Mouse (Mus musculus) spleen, adult 2 months (tissue): ENCODE data around the gene Gfod1. TPM values are rescaled to one million over a fixed set of nuclear protein-coding genes. Genes with fewer than 3 reads are reported as not detected.

Experiments
- DNase-seq, 2 experiments: peaks; one replicate each; pipeline versions ENCODE4 v3.0.0 to v3.0.0-alpha.2; 2012 to 2021; ENCODE audit warnings: low spot score in 2 of 2, low read depth in 1 of 2
- H3K27ac ChIP-seq: fragments of 200-500 bp; 2 replicates; pipeline ENCODE4 v1.5.1; 2012; ENCODE audit warnings: low read length, inconsistent platforms; ENCODE audit not compliant: insufficient read depth
- H3K27me3 ChIP-seq: fragments of 200-500 bp; 2 replicates; pipeline ENCODE4 v1.6.1; 2012; ENCODE audit warnings: mild to moderate bottlenecking, moderate library complexity, low read length, inconsistent platforms; ENCODE audit not compliant: control insufficient read depth, insufficient read depth
- H3K36me3 ChIP-seq: fragments of 200-500 bp; 2 replicates; pipeline ENCODE4 v1.6.1; 2012; ENCODE audit warnings: mild to moderate bottlenecking, low read length, inconsistent platforms; ENCODE audit not compliant: control insufficient read depth, insufficient read depth
- H3K4me1 ChIP-seq: fragments of 200-500 bp; 2 replicates; pipeline ENCODE4 v1.6.1; 2011; ENCODE audit warnings: inconsistent platforms; ENCODE audit not compliant: control insufficient read depth, insufficient read depth, insufficient read length
- H3K4me3 ChIP-seq: fragments of 200-500 bp; 2 replicates; pipeline ENCODE4 v1.5.1; 2011; ENCODE audit warnings: mild to moderate bottlenecking, inconsistent platforms; ENCODE audit not compliant: insufficient read depth, insufficient read length; ENCODE audit errors: extremely low read depth
- CTCF ChIP-seq: fragments of 200-500 bp; IDR thresholded peaks from 2 replicates; pipeline ENCODE4 v1.5.1; 2011; ENCODE audit warnings: mild to moderate bottlenecking, inconsistent platforms; ENCODE audit not compliant: insufficient read depth, insufficient read length, insufficient replicate concordance; ENCODE audit errors: extremely low read depth
- POLR2A ChIP-seq: fragments of 200-500 bp; IDR thresholded peaks from 2 replicates; pipeline ENCODE4 v1.6.1; 2011; ENCODE audit warnings: low read depth, low read length, inconsistent platforms
- WGBS: fragments of 180-500 bp; shearing (Covaris S2); methylation state at CpG from one replicate; pipeline ENCODE4 v1.1.7; 2018; 5-methylcytosine and 5-hydroxymethylcytosine counted together
- polyA plus RNA-seq: library from polyadenylated mRNA; depleted of rRNA; stranded (reverse); fragments of >200 nt; gene quantifications from 2 replicates; pipeline ENCODE4 v1.2.3, GENCODE M21; 2012

The Gfod1 gene
- polyA plus RNA-seq, 1 experiment: 2.8 TPM

GRCm38 (mm10) chr13:43305181-43305924, 1.4 kb upstream of the Gfod1 start:
- H3K4me1 ChIP-seq: peaks cover 18% of the 10 kb centered on the region; the same call in 1 of the 2 replicates
- no peak overlapping the region for H3K27ac ChIP-seq
- no peak for DNase-seq
- no peaks in the 10 kb centered on the region for H3K27me3 ChIP-seq
- no peaks in the 10 kb centered on the region for H3K36me3 ChIP-seq
- TF ChIP-seq CTCF: no peak
- TF ChIP-seq POLR2A: no peak
- no peak overlapping the region for H3K4me3 ChIP-seq
- 92% methylated on average over 15 of the region's 15 CpGs for WGBS

DNA sequence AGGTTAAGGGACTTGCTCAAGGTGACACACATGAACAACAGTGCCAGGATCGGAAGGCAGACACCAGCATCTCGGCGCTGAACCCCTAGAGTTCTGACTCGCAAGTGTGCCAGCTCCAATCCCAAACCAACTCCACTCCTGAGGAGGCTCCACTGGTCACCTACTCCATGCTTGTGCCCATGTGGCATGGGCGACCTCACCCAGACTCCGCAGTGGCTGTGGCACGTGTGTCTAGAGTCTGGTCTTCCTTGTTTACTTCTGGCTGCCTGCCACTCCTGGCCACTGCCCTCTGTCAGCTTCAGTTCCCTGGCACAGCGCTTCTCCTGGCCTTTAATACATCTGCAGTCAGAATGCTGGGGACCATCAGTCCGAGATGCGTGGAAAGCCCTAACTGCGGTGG, 728 bp upstream of the Gfod1 start:
- TF ChIP-seq CTCF (no peak), POLR2A (no peak)
- 52% methylated on average over 11 of the region's 11 CpGs for WGBS
- H3K4me1 ChIP-seq: peaks cover 18% of the 10 kb centered on the region; the same call in 1 of the 2 replicates
- no peak overlapping the region; the same call in 1 of the 2 replicates for H3K4me3 ChIP-seq
- no peak for DNase-seq
- H3K36me3 ChIP-seq: no peaks in the 10 kb centered on the region
- peak overlapping the region; percentile 34; the same call in 1 of the 2 replicates for H3K27ac ChIP-seq
- no peaks in the 10 kb centered on the region for H3K27me3 ChIP-seq

DNA sequence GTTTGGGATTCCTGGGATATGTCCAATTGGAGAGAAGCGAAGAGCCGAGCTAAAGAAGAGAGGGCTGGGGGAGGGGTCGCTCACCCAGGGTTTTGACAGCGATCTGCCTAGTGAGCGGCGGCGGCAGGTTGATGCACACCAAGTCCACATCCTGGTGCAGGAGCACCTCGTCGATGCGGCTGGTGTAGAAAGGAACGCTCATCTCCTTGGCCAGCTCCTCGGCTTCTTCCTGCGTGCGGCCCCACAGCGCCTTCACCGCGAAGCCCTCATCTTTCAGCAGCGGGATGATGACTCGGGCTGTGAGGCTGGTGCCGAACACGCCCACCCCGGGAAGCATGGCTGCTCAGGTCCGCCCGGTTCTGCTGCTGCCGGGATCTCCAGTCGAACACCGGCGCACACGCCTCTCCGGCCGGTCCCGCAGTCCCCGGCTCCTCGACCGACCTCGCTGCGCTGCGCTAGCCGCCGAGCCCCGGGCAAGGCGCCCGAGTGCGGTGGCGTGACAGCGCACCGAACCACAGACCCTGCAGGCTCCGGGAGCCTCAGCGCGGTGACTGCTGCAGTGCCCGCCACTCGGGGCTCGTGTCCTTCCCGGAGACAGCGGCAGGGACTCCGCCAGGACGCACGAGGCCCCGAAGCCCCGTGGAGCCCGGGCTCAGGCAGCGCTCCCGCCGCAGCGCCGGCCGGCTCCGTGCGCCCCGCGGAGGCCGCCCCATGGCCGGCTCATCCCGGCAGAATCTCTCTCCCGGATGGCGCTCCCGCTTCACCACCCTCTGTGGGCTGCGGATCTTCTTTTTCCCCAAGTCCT, 609 bp downstream of the Gfod1 start:
- peak in 1 of 2 experiments; percentile 31 for DNase-seq
- Histone ChIP-seq H3K27ac (peak overlapping the region; percentile 76), H3K4me1 (peaks cover 18% of the 10 kb centered on the region; the same call in 1 of the 2 replicates), H3K27me3 (no peaks in the 10 kb centered on the region), H3K4me3 (peak overlapping the region; percentile 74), H3K36me3 (no peaks in the 10 kb centered on the region)
- no peak for TF ChIP-seq CTCF
- no peak for TF ChIP-seq POLR2A
- under 1% methylated on average over 78 of the region's 78 CpGs for WGBS

- H3K27ac ChIP-seq: no peak overlapping the region
- DNase-seq: no peak
- 1% methylated on average over 19 of the region's 19 CpGs for WGBS
- H3K4me1 ChIP-seq: peaks cover 18% of the 10 kb centered on the region; the same call in 1 of the 2 replicates
- peak overlapping the region; percentile 74 for H3K4me3 ChIP-seq
- TF ChIP-seq CTCF: no peak
- TF ChIP-seq POLR2A: no peak
- H3K27me3 ChIP-seq: no peaks in the 10 kb centered on the region
- no peaks in the 10 kb centered on the region for H3K36me3 ChIP-seq
These were observed 1.3 kb downstream of the Gfod1 start for GRCm38 (mm10) chr13:43302651-43303160.

- TF ChIP-seq CTCF (no peak), POLR2A (no peak)
- H3K36me3 ChIP-seq: no peaks in the 10 kb centered on the region
- no peaks in the 10 kb centered on the region for H3K27me3 ChIP-seq
- no peak overlapping the region for H3K27ac ChIP-seq
- no peak for DNase-seq
- H3K4me1 ChIP-seq: peaks cover 18% of the 10 kb centered on the region; the same call in 1 of the 2 replicates
- WGBS: 20% methylated on average over 11 of the region's 11 CpGs
- H3K4me3 ChIP-seq: 0 out of 2 replicates have a peak overlapping the region, but pooled peaks have one; percentile 19
These were observed 1.7 kb downstream of the Gfod1 start for GRCm38 (mm10) chr13:43302239-43302638.

GRCm38 (mm10) chr13:43300906-43301305, 3.1 kb downstream of the Gfod1 start:
- Histone ChIP-seq H3K36me3 (no peaks in the 10 kb centered on the region), H3K27me3 (no peaks in the 10 kb centered on the region), H3K4me3 (no peak overlapping the region), H3K4me1 (peaks cover 23% of the 10 kb centered on the region; the same call in 1 of the 2 replicates), H3K27ac (0 out of 2 replicates have a peak overlapping the region, but pooled peaks have one; percentile 1)
- 5% methylated on average over 9 of the region's 9 CpGs for WGBS
- peak in 1 of 2 experiments; percentile 34 for DNase-seq
- no peak for TF ChIP-seq CTCF
- no peak for TF ChIP-seq POLR2A
